Comparison of ENCODE assay signal across 9 mouse cellular contexts in the genomic region with DNA sequence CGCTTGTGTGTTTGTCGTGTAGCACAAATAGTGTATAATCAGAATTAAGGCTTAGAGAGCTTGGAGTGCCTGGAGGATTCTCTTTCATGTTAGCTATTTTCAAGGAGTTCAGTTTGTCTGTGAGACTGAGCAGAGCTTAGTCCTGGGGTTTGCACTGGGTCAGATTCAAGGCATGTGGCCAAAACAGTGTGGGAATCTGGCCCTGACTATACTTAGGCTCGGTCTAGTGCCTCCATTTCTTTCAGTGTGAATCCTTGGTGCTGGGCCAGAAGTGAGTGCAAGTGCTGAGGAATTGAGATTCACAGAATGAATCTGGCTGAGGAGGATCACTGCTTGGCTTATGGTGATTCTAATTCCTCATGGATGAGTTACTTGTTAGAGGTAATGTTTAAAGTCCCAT. TPM values are rescaled to one million over a fixed set of nuclear protein-coding genes. Genes with fewer than 3 reads are reported as not detected.
DNase-seq lines count a peak whose midpoint lies in the region; ATAC-seq and TF ChIP-seq lines count a peak whose summit lies in the region.
"Had no signal": no experiment of that assay in that cellular context is flagged by ENCODE, and none has a peak within 500 bp of the region (broad histone marks: within the 10 kb centered on the region; RNA-seq: fewer than 3 reads in every experiment).

No protein-coding gene starts in this region.

- H3K4me1 ChIP-seq in heart, postnatal 0 days (ENCODE audit: control insufficient read depth, insufficient read depth) = peaks cover 33% of the 10 kb centered on the region
- H3K4me1 ChIP-seq in neural tube, embryonic 15.5 days = peaks cover 55% of the 10 kb centered on the region

- no peaks in the 10 kb centered on the region for H3K27me3 ChIP-seq in heart, postnatal 0 days (ENCODE audit: control insufficient read depth, insufficient read depth, low read length)
- no peaks in the 10 kb centered on the region for H3K27me3 ChIP-seq in neural tube, embryonic 15.5 days (replicated peaks)
- H3K27me3 ChIP-seq: limb, embryonic 13.5 days had no signal

- DNase-seq in adrenal gland, postnatal 10 days = peak; percentile 54
- no peak for DNase-seq in adrenal gland, adult 8-10 months
- peak; percentile 43 to 54 for DNase-seq in right cerebral cortex, postnatal 10 days (ENCODE audit: low spot score in 2 of 2)
- no peak for DNase-seq in right cerebral cortex, postnatal 25 days
- peak; percentile 53 for DNase-seq in heart, postnatal 0 days (ENCODE audit: low spot score)
- no peak for DNase-seq in frontal cortex, postnatal 14 days (ENCODE audit: low spot score in 2 of 2)

- H3K9ac ChIP-seq in heart, postnatal 0 days (replicated peaks; ENCODE audit: low read depth, low read length) = no peak overlapping the region
- 0 out of 2 replicates have a peak overlapping the region, but pooled peaks have one; percentile 3 for H3K9ac ChIP-seq in neural tube, embryonic 15.5 days (replicated peaks)
- H3K9ac ChIP-seq: limb, embryonic 13.5 days had no signal

- peak; percentile 60 for ATAC-seq in heart, postnatal 0 days (ENCODE audit: insufficient read depth, low read depth)
- ATAC-seq in neural tube, embryonic 15.5 days (ENCODE audit: low FRiP score) = peak; percentile 70; the same call in 1 of the 2 replicates
- ATAC-seq in megakaryocyte-erythroid progenitor cell, adult 5-6 weeks (replicated peaks; ENCODE audit: low FRiP score, low TSS enrichment, poor library complexity, severe bottlenecking) = no peak

- H3K36me3 ChIP-seq in heart, postnatal 0 days (replicated peaks; ENCODE audit: control insufficient read depth, insufficient read depth, low read length) = no peaks in the 10 kb centered on the region
- no peaks in the 10 kb centered on the region for H3K36me3 ChIP-seq in neural tube, embryonic 15.5 days
- H3K36me3 ChIP-seq: limb, embryonic 13.5 days had no signal

- no peak overlapping the region for H3K4me3 ChIP-seq in heart, postnatal 0 days (ENCODE audit: low read depth, low read length)
- no peak overlapping the region for H3K4me3 ChIP-seq in neural tube, embryonic 15.5 days (replicated peaks)
- H3K4me3 ChIP-seq: limb, embryonic 13.5 days had no signal

- H3K9me3 ChIP-seq in heart, postnatal 0 days (replicated peaks; ENCODE audit: control insufficient read depth, low read length) = no peaks in the 10 kb centered on the region
- H3K9me3 ChIP-seq in neural tube, embryonic 15.5 days (replicated peaks) = no peaks in the 10 kb centered on the region
- H3K9me3 ChIP-seq: limb, embryonic 13.5 days had no signal

- H3K4me2 ChIP-seq in heart, postnatal 0 days (ENCODE audit: low read depth, low read length) = no peak overlapping the region
- no peak overlapping the region for H3K4me2 ChIP-seq in neural tube, embryonic 15.5 days
- H3K4me2 ChIP-seq: limb, embryonic 13.5 days had no signal

- TF ChIP-seq CTCF in heart, postnatal 0 days (IDR thresholded peaks at IDR 0.05; ENCODE audit: low read depth) = no peak

- WGBS in heart, postnatal 0 days = 24% methylated on average over 3 of the region's 3 CpGs
- WGBS in neural tube, embryonic 15.5 days = 64% methylated on average over 3 of the region's 3 CpGs

- peak overlapping the region; percentile 22; the same call in 1 of the 2 replicates for H3K27ac ChIP-seq in heart, postnatal 0 days (ENCODE audit: low read depth)
- H3K27ac ChIP-seq in neural tube, embryonic 15.5 days (replicated peaks) = peak overlapping the region; percentile 65
- H3K27ac ChIP-seq: limb, embryonic 13.5 days had no signal

- TF ChIP-seq EP300 in heart, postnatal 0 days (IDR thresholded peaks at IDR 0.05; ENCODE audit: low read depth) = no peak

RNA-seq across cellular contexts. Expression of a gene that starts 6.5 kb away (rescaled TPM):
- 10 to 100 TPM; 35.2 to 39.0 TPM for total RNA-seq in adrenal gland, postnatal 10 days (2021)
- total RNA-seq in adrenal gland, adult 8-10 months (2022) = 10 to 100 TPM; 43.6 to 52.4 (median 45.8) TPM
- total RNA-seq in heart, postnatal 0 days (2014; rRNA removed; ENCODE audit: low replicate concordance) = 13.8 and 30.6 TPM in 2 replicates
- polyA plus RNA-seq in heart, postnatal 0 days (2015; fragmentation: Nextera tagmentation; extraction: Ambion mirVana) = 8.2 and 9.2 TPM in 2 replicates
- 16.1 and 17.0 TPM in 2 replicates for polyA plus RNA-seq in neural tube, embryonic 15.5 days (2015; fragmentation: Nextera tagmentation; extraction: Ambion mirVana)
- not detected in 2 replicates for total RNA-seq in megakaryocyte-erythroid progenitor cell, adult 5-6 weeks (2014; fragmentation: Nextera tagmentation)
- total RNA-seq in megakaryocyte-erythroid progenitor cell, adult 5-6 weeks (2017) = not detected in 2 replicates

Comparison
In these comparisons a context has a peak if more than half of its experiments do, and no peak if none do; other contexts are left out.
1. DNase-seq: peak in adrenal gland, postnatal 10 days (single experiment), right cerebral cortex, postnatal 10 days (2 of 2) and heart, postnatal 0 days (single experiment); none in adrenal gland, adult 8-10 months (single experiment), right cerebral cortex, postnatal 25 days (single experiment) and frontal cortex, postnatal 14 days (0 of 2).
2. RNA of a gene that starts 6.5 kb away (total RNA-seq): 43.6 to 52.4 TPM in adrenal gland, adult 8-10 months, 35.2 to 39.0 TPM in adrenal gland, postnatal 10 days and 13.8 to 30.6 TPM in heart, postnatal 0 days; not detected in megakaryocyte-erythroid progenitor cell, adult 5-6 weeks; every median in the first group is over 10 times any median in the second.